Mouse (Mus musculus): ENCODE data around the gene Gnb1l.

DNA sequence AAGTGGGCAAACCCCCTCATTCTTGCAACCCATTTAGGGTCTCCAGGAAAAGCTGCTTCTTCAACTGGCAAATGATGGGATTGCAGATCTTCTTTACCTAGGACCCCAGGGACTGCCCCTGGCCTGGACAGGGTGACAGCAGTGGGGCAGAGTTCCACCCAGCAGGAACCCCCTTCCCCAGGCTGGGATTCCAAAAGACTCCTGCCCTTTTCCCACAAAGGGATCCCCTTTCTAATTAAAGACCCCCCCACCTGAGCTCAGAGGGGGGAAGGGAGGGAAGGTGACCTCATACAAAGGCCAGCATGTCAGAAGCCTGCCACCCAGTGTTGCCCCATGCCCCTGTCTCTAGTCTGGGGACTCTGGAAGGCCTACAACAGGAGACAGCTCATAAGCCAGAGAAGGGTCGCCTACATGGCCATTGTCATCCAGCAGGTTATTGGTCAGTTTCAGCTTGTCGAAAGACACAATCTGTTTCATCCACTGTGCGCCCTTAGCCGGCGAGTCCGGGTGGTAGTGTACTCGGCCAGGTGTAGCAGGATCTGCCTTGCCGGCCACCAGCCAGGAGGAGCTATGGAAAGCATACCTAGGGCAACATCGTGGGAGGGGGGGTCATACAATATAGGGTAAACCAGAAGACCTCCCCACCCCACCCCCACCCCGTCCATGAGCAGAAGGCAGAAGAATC is 85.3 kb downstream of the Gnb1l start:
- TF ChIP-seq EP300 (IDR thresholded peaks at IDR 0.05; ENCODE audit: low read depth) (no peak), CTCF (IDR thresholded peaks at IDR 0.05; ENCODE audit: low read depth) (no peak)

Measured in heart, postnatal 0 days (tissue).